27 mouse cellular contexts compared by ENCODE assay signal in the genomic region with DNA sequence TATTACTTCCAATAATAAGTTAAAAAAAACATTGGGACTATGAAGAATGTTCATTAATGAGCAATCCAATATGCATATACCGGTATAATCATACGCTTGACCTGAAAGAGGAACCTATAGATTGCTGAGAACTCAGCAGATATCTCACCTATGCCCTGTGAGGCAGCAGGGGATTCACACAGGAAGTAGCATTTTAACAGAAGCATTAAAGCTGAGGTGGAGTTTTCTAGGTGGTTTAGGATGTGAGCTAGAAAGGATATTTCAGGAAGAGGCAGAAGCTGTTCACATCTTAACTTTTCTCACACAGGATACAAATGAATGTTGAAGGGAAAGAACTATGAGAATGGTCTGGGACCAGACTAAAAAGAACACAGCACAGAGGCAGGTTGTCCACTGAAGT. TPM values are rescaled to one million over a fixed set of nuclear protein-coding genes. Genes with fewer than 3 reads are reported as not detected.
"Had no signal": no experiment of that assay in that cellular context is flagged by ENCODE, and none has a peak within 500 bp of the region (broad histone marks: within the 10 kb centered on the region; RNA-seq: fewer than 3 reads in every experiment).

No protein-coding gene starts in this region.

- H3K36me3 ChIP-seq: limb, embryonic 12.5 days; limb, embryonic 15.5 days; midbrain, embryonic 10.5 days; midbrain, embryonic 13.5 days; neural tube, embryonic 12.5 days; neural tube, embryonic 15.5 days had no signal

- H3K9me3 ChIP-seq: limb, embryonic 12.5 days; limb, embryonic 15.5 days; megakaryocyte, embryonic 14.5 days; midbrain, embryonic 10.5 days; midbrain, embryonic 13.5 days; neural tube, embryonic 12.5 days; neural tube, embryonic 15.5 days had no signal

- H3K4me2 ChIP-seq: limb, embryonic 12.5 days; limb, embryonic 15.5 days; liver, embryonic 11.5 days; lung, embryonic 14.5 days; midbrain, embryonic 13.5 days; neural tube, embryonic 12.5 days; neural tube, embryonic 15.5 days had no signal

- H3K4me3 ChIP-seq: left cerebral cortex, adult 2 months; limb, embryonic 12.5 days; limb, embryonic 15.5 days; megakaryocyte, embryonic 14.5 days; midbrain, embryonic 10.5 days; midbrain, embryonic 13.5 days; neural tube, embryonic 12.5 days; neural tube, embryonic 15.5 days had no signal

- ATAC-seq: liver, postnatal 0 days; lung, postnatal 0 days; midbrain, embryonic 13.5 days; midbrain, embryonic 16.5 days had no signal

- H3K27me3 ChIP-seq: limb, embryonic 12.5 days; limb, embryonic 15.5 days; megakaryocyte, embryonic 14.5 days; midbrain, embryonic 13.5 days; neural tube, embryonic 12.5 days; neural tube, embryonic 15.5 days had no signal

- DNase-seq: kidney, adult 2 months; kidney, postnatal 10 days; kidney, postnatal 36 days; layer of hippocampus, postnatal 36 days; liver, postnatal 0 days; lung, embryonic 14.5 days; right cerebral cortex, postnatal 25 days; spleen, adult 18-20 months; thymus, adult 2 months; thymus, postnatal 14 days; thymus, postnatal 4 days had no signal

- H3K27ac ChIP-seq: left cerebral cortex, adult 2 months; limb, embryonic 12.5 days; limb, embryonic 15.5 days; liver, embryonic 14.5 days; macrophage; midbrain, embryonic 10.5 days; midbrain, embryonic 13.5 days; neural tube, embryonic 12.5 days; neural tube, embryonic 15.5 days had no signal

- H3K9ac ChIP-seq: limb, embryonic 12.5 days; limb, embryonic 15.5 days; liver, embryonic 14.5 days; liver, postnatal 0 days; lung, embryonic 14.5 days; midbrain, embryonic 13.5 days; neural tube, embryonic 12.5 days; neural tube, embryonic 15.5 days had no signal

- H3K4me1 ChIP-seq: limb, embryonic 12.5 days; limb, embryonic 15.5 days; midbrain, embryonic 10.5 days; midbrain, embryonic 13.5 days; neural tube, embryonic 12.5 days; neural tube, embryonic 15.5 days had no signal

RNA-seq across cellular contexts. Expression of a gene that starts 51.6 kb away (rescaled TPM):
- total RNA-seq: layer of hippocampus, postnatal 10 days had no signal
- polyA plus RNA-seq: kidney, embryonic 14.5 days; limb, embryonic 12.5 days; midbrain, embryonic 10.5 days; midbrain, embryonic 13.5 days; midbrain, embryonic 16.5 days; neural tube, embryonic 12.5 days; neural tube, embryonic 15.5 days; testis, adult 2 months had no signal
